ENCODE assay signal across 8 mouse cellular contexts in the genomic region with DNA sequence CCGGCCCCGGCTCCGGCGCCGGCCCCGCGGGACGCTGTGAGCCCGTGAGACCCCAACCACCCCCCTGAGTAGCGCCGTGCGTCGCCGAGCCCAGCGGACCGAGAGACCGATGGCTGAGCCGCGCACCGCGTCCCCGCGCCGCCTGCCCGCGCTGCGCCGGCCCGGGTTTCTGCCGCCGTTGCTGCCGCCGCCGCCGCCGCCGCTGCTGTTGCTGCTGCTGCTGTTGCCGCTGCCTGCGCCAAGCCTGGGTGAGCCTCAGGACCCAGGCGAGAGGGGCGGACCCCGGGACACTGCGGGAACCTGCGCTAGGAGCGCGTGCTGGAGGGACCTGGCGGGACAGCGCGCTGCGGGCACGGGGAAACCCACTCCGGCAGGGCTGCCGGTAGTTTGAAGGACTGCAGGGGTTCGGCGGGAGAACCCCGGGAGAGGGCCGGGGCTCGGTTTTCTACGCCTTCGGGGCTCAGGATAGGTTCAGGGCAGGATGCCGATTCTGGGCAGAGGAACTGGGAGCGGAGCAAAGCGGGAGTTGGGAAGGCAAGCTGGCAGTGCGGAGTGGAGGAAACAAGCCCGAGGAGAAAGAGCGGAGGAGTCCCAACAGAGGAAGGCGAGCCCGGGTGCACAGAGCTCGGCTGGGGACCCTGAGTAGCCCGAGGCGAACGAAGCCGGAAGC. TPM values are rescaled to one million over a fixed set of nuclear protein-coding genes. Genes with fewer than 3 reads are reported as not detected.
DNase-seq lines count a peak whose midpoint lies in the region; ATAC-seq and TF ChIP-seq lines count a peak whose summit lies in the region.

No protein-coding gene starts in this region.

- H3K9me3 ChIP-seq in erythroblast, embryonic 14.5 days (ENCODE audit: control insufficient read depth, low read length) = peaks cover 4% of the 10 kb centered on the region; the same call in 1 of the 2 replicates
- H3K9me3 ChIP-seq in forebrain, postnatal 0 days (ENCODE audit: low read length) = no peaks in the 10 kb centered on the region
- no peaks in the 10 kb centered on the region for H3K9me3 ChIP-seq in hindbrain, embryonic 14.5 days (ENCODE audit: control insufficient read depth, low read length)
- H3K9me3 ChIP-seq in limb, embryonic 13.5 days = no peaks in the 10 kb centered on the region
- H3K9me3 ChIP-seq in midbrain, postnatal 0 days (ENCODE audit: low read length) = no peaks in the 10 kb centered on the region

- peak overlapping the region; percentile 94 for H3K4me2 ChIP-seq in forebrain, postnatal 0 days (ENCODE audit: low read depth)
- peak overlapping the region; percentile 63 for H3K4me2 ChIP-seq in hindbrain, embryonic 14.5 days (replicated peaks)
- peak overlapping the region; percentile 98 for H3K4me2 ChIP-seq in limb, embryonic 13.5 days (replicated peaks)
- H3K4me2 ChIP-seq in midbrain, postnatal 0 days (ENCODE audit: low read depth, low read length, poor library complexity, severe bottlenecking) = peak overlapping the region; percentile 97

- H3K36me3 ChIP-seq in erythroblast, embryonic 14.5 days (ENCODE audit: control insufficient read depth) = no peaks in the 10 kb centered on the region
- H3K36me3 ChIP-seq in forebrain, postnatal 0 days (ENCODE audit: insufficient read depth) = no peaks in the 10 kb centered on the region
- H3K36me3 ChIP-seq in hindbrain, embryonic 14.5 days (replicated peaks; ENCODE audit: control insufficient read depth, insufficient read depth) = peaks cover 22% of the 10 kb centered on the region
- no peaks in the 10 kb centered on the region for H3K36me3 ChIP-seq in limb, embryonic 13.5 days
- H3K36me3 ChIP-seq in midbrain, postnatal 0 days (ENCODE audit: insufficient read depth, low read length) = peaks cover 3% of the 10 kb centered on the region; the same call in 1 of the 2 replicates

- no peak for ATAC-seq in erythroblast, adult 5-6 weeks (replicated peaks; ENCODE audit: low FRiP score, poor library complexity, severe bottlenecking)
- ATAC-seq in forebrain, postnatal 0 days = peak; percentile 83
- ATAC-seq in hindbrain, embryonic 14.5 days (ENCODE audit: low FRiP score) = peak; percentile 66
- peak; percentile 48 for ATAC-seq in limb, embryonic 13.5 days (ENCODE audit: low FRiP score, low read depth)
- ATAC-seq in midbrain, postnatal 0 days (ENCODE audit: low FRiP score) = peak; percentile 79

- H3K4me3 ChIP-seq in erythroblast, embryonic 14.5 days (replicated peaks) = peak overlapping the region; percentile 28
- peak overlapping the region; percentile 76 for H3K4me3 ChIP-seq in forebrain, postnatal 0 days (ENCODE audit: low read depth, low read length)
- peak overlapping the region; percentile 95 for H3K4me3 ChIP-seq in hindbrain, embryonic 14.5 days (replicated peaks; ENCODE audit: low read length)
- H3K4me3 ChIP-seq in limb, embryonic 13.5 days = peak overlapping the region; percentile 75
- H3K4me3 ChIP-seq in midbrain, postnatal 0 days (ENCODE audit: low read depth, low read length) = peak overlapping the region; percentile 90

- H3K27me3 ChIP-seq in erythroblast, embryonic 14.5 days (ENCODE audit: control insufficient read depth) = peaks cover 72% of the 10 kb centered on the region
- no peaks in the 10 kb centered on the region for H3K27me3 ChIP-seq in forebrain, postnatal 0 days (ENCODE audit: insufficient read depth, low read length)
- H3K27me3 ChIP-seq in hindbrain, embryonic 14.5 days (ENCODE audit: control insufficient read depth, insufficient read depth, low read length) = no peaks in the 10 kb centered on the region
- H3K27me3 ChIP-seq in limb, embryonic 13.5 days = peaks cover 63% of the 10 kb centered on the region
- H3K27me3 ChIP-seq in midbrain, postnatal 0 days (ENCODE audit: insufficient read depth, low read length) = no peaks in the 10 kb centered on the region

- WGBS in forebrain, postnatal 0 days = 3% methylated on average over 65 of the region's 73 CpGs
- whole genome bisulfite sequencing in hindbrain, embryonic 14.5 days = under 1% methylated on average over 53 of the region's 73 CpGs
- under 1% methylated on average over 56 of the region's 73 CpGs for WGBS in limb, embryonic 13.5 days
- under 1% methylated on average over 49 of the region's 73 CpGs for WGBS in midbrain, postnatal 0 days

- H3K27ac ChIP-seq in forebrain, postnatal 0 days (ENCODE audit: low read depth, low read length) = peak overlapping the region; percentile 91
- peak overlapping the region; percentile 97 for H3K27ac ChIP-seq in hindbrain, embryonic 14.5 days
- H3K27ac ChIP-seq in limb, embryonic 13.5 days = peak overlapping the region; percentile 67
- H3K27ac ChIP-seq in midbrain, postnatal 0 days (ENCODE audit: low read depth, low read length) = peak overlapping the region; percentile 77

- peak overlapping the region; percentile 85 for H3K9ac ChIP-seq in forebrain, postnatal 0 days
- peak overlapping the region; percentile 96 for H3K9ac ChIP-seq in hindbrain, embryonic 14.5 days
- H3K9ac ChIP-seq in limb, embryonic 13.5 days = peak overlapping the region; percentile 80
- peak overlapping the region; percentile 92 for H3K9ac ChIP-seq in midbrain, postnatal 0 days (replicated peaks; ENCODE audit: low read length, poor library complexity, severe bottlenecking)

- TF ChIP-seq CTCF in forebrain, postnatal 0 days (IDR thresholded peaks at IDR 0.05; ENCODE audit: low read depth) = no peak
- no peak for TF ChIP-seq CTCF in midbrain, postnatal 0 days (IDR thresholded peaks at IDR 0.05)

- peak; percentile 55 for DNase-seq in WW6 (ENCODE audit: low read depth, low spot score)
- peak; percentile 61 for DNase-seq in forebrain, postnatal 0 days
- peak; percentile 59 for DNase-seq in hindbrain, embryonic 14.5 days (ENCODE audit: low spot score)
- DNase-seq in midbrain, postnatal 0 days (ENCODE audit: low spot score) = peak; percentile 54
- DNase-seq in thymus, postnatal 0 days (ENCODE audit: low spot score) = peak; percentile 31

- no peaks in the 10 kb centered on the region; the same call in 1 of the 2 replicates for H3K4me1 ChIP-seq in erythroblast, embryonic 14.5 days (ENCODE audit: control insufficient read depth)
- H3K4me1 ChIP-seq in forebrain, postnatal 0 days (ENCODE audit: insufficient read depth) = peaks cover 9% of the 10 kb centered on the region; the same call in 1 of the 2 replicates
- peaks cover 41% of the 10 kb centered on the region for H3K4me1 ChIP-seq in hindbrain, embryonic 14.5 days (replicated peaks; ENCODE audit: control insufficient read depth, insufficient read depth, low read length)
- H3K4me1 ChIP-seq in limb, embryonic 13.5 days = peaks cover 17% of the 10 kb centered on the region
- H3K4me1 ChIP-seq in midbrain, postnatal 0 days (ENCODE audit: insufficient read depth, low read length) = 0 out of 2 replicates have a peak, but pooled peaks cover 4% of the 10 kb centered on the region

RNA-seq across cellular contexts. Expression of a gene that starts 0.5 kb away (rescaled TPM):
- polyA plus RNA-seq in erythroblast, embryonic 14.5 days (2012) = not detected in 2 replicates
- total RNA-seq in erythroblast, adult 5-6 weeks (2015; ENCODE audit: low replicate concordance) = not detected in 2 replicates
- total RNA-seq in erythroblast, adult 5-6 weeks (2017; ENCODE audit: low replicate concordance) = not detected in 2 replicates
- 2.7 and 3.0 TPM in 2 replicates for total RNA-seq in forebrain, postnatal 0 days (2014; rRNA removed)
- 2.6 and 4.2 TPM in 2 replicates for polyA plus RNA-seq in forebrain, postnatal 0 days (2015; fragmentation: Nextera tagmentation; extraction: Ambion mirVana)
- polyA plus RNA-seq in hindbrain, embryonic 14.5 days (2014; fragmentation: Nextera tagmentation; extraction: Ambion mirVana) = 10.5 and 10.6 TPM in 2 replicates
- 1.2 and 2.1 TPM in 2 replicates for polyA plus RNA-seq in limb, embryonic 13.5 days (2015; fragmentation: Nextera tagmentation; extraction: Ambion mirVana)
- 5.3 and 7.7 TPM in 2 replicates for total RNA-seq in midbrain, postnatal 0 days (2014; rRNA removed)
- 6.4 and 6.6 TPM in 2 replicates for polyA plus RNA-seq in midbrain, postnatal 0 days (2015; fragmentation: Nextera tagmentation; extraction: Ambion mirVana)
- polyA plus RNA-seq in thymus, postnatal 0 days (2015; fragmentation: Nextera tagmentation; extraction: Ambion mirVana) = 0.09 TPM in 1 of 2 replicates, not detected in the other

RNA-seq across cellular contexts. Expression of a gene that starts 40.2 kb away (rescaled TPM):
- not detected in 2 replicates for polyA plus RNA-seq in erythroblast, embryonic 14.5 days (2012)
- total RNA-seq in erythroblast, adult 5-6 weeks (2015; ENCODE audit: low replicate concordance) = not detected in 2 replicates
- 0.56 TPM in 1 of 2 replicates, not detected in the other for total RNA-seq in erythroblast, adult 5-6 weeks (2017; ENCODE audit: low replicate concordance)
- 28.2 and 30.7 TPM in 2 replicates for total RNA-seq in forebrain, postnatal 0 days (2014; rRNA removed)
- 6.4 and 9.6 TPM in 2 replicates for polyA plus RNA-seq in forebrain, postnatal 0 days (2015; fragmentation: Nextera tagmentation; extraction: Ambion mirVana)
- 18.9 and 19.4 TPM in 2 replicates for polyA plus RNA-seq in hindbrain, embryonic 14.5 days (2014; fragmentation: Nextera tagmentation; extraction: Ambion mirVana)
- polyA plus RNA-seq in limb, embryonic 13.5 days (2015; fragmentation: Nextera tagmentation; extraction: Ambion mirVana) = 24.7 and 27.6 TPM in 2 replicates
- 46.6 and 52.9 TPM in 2 replicates for total RNA-seq in midbrain, postnatal 0 days (2014; rRNA removed)
- polyA plus RNA-seq in midbrain, postnatal 0 days (2015; fragmentation: Nextera tagmentation; extraction: Ambion mirVana) = 11.1 and 11.9 TPM in 2 replicates
- polyA plus RNA-seq in thymus, postnatal 0 days (2015; fragmentation: Nextera tagmentation; extraction: Ambion mirVana) = 4.9 and 5.0 TPM in 2 replicates

RNA-seq across cellular contexts. Expression of a gene that starts 53.7 kb away (rescaled TPM):
- 3.0 and 3.3 TPM in 2 replicates for polyA plus RNA-seq in erythroblast, embryonic 14.5 days (2012)
- total RNA-seq in erythroblast, adult 5-6 weeks (2015; ENCODE audit: low replicate concordance) = 10.2 and 13.2 TPM in 2 replicates
- 14.5 and 15.3 TPM in 2 replicates for total RNA-seq in erythroblast, adult 5-6 weeks (2017; ENCODE audit: low replicate concordance)
- 6.1 and 6.3 TPM in 2 replicates for total RNA-seq in forebrain, postnatal 0 days (2014; rRNA removed)
- polyA plus RNA-seq in forebrain, postnatal 0 days (2015; fragmentation: Nextera tagmentation; extraction: Ambion mirVana) = 4.2 and 6.7 TPM in 2 replicates
- 6.3 and 7.9 TPM in 2 replicates for polyA plus RNA-seq in hindbrain, embryonic 14.5 days (2014; fragmentation: Nextera tagmentation; extraction: Ambion mirVana)
- polyA plus RNA-seq in limb, embryonic 13.5 days (2015; fragmentation: Nextera tagmentation; extraction: Ambion mirVana) = 7.0 and 7.1 TPM in 2 replicates
- total RNA-seq in midbrain, postnatal 0 days (2014; rRNA removed) = 7.5 and 8.0 TPM in 2 replicates
- 7.0 and 7.7 TPM in 2 replicates for polyA plus RNA-seq in midbrain, postnatal 0 days (2015; fragmentation: Nextera tagmentation; extraction: Ambion mirVana)
- polyA plus RNA-seq in thymus, postnatal 0 days (2015; fragmentation: Nextera tagmentation; extraction: Ambion mirVana) = 6.0 and 7.3 TPM in 2 replicates

Comparison
In these comparisons a context has a peak if more than half of its experiments do, and no peak if none do; other contexts are left out.
1. H3K4me3 ChIP-seq: peak in every context shown above with its lines; median percentile 95 in hindbrain, embryonic 14.5 days; 90 in midbrain, postnatal 0 days; 76 in forebrain, postnatal 0 days; 75 in limb, embryonic 13.5 days; 28 in erythroblast, embryonic 14.5 days.